Mouse (Mus musculus) heart, postnatal 4 days (tissue): ENCODE measurements around the gene Gabrq. TPM values are rescaled to one million over a fixed set of nuclear protein-coding genes. Genes with fewer than 3 reads are reported as not detected.
A peak's percentile ranks its signal among the peaks of the same experiment; 100 is the strongest.

Experiments used
- DNase-seq: peaks from one replicate; pipeline ENCODE4 v3.0.0; 2021
- total RNA-seq, 2 experiments: library from RNA; stranded (reverse); gene quantifications; 2 replicates each; pipeline ENCODE4 v1.2.3; 2021

Gene Gabrq
- total RNA-seq: under 1 TPM in 1 of 2 experiments, not detected in 1; 0.17 TPM

- DNase-seq: peak; percentile 18
These were observed at the start of gene Gabrq for GRCm38 (mm10) chrX:72824776-72825588. Gene Gabrq (plus strand): TSS chrX:72825178.

GRCm38 (mm10) chrX:72788773-72789557 lies 36.0 kb upstream of the Gabrq start:
- DNase-seq: no peak

GRCm38 (mm10) chrX:72789558-72789871 lies 35.5 kb upstream of the Gabrq start:
- DNase-seq: no peak

- peak; percentile 81 for DNase-seq
These were observed 5.4 kb upstream of the Gabrq start for GRCm38 (mm10) chrX:72819594-72819993.

GRCm38 (mm10) chrX:72823310-72823709 lies 1.7 kb upstream of the Gabrq start:
- no peak for DNase-seq

GRCm38 (mm10) chrX:72825589-72825905 lies 569 bp downstream of the Gabrq start:
- no peak for DNase-seq

Other genes starting within 250 kb of the Gabrq start
- under 1 TPM; 0.11 to 0.43 TPM for gene Gabra3, start 168.3 kb upstream of the Gabrq start, total RNA-seq
- gene Cetn2, start 93.2 kb downstream of the Gabrq start, total RNA-seq: 10 to 100 TPM; 35.4 to 36.6 TPM
- gene Nsdhl, start 93.4 kb downstream of the Gabrq start, total RNA-seq: 10 to 100 TPM; 15.9 to 16.3 TPM
- gene Zfp185, start 162.2 kb downstream of the Gabrq start, total RNA-seq: 1 to 10 TPM; 2.3 to 2.6 TPM
- under 1 TPM; 0.14 to 0.19 TPM for gene Pnma5, start 211.9 kb downstream of the Gabrq start, total RNA-seq
- not detected for gene Pnma3, start 239.6 kb downstream of the Gabrq start, total RNA-seq